Mouse (Mus musculus): ENCODE data around the gene Slc17a2. TPM values are rescaled to one million over a fixed set of nuclear protein-coding genes. Genes with fewer than 3 reads are reported as not detected.
A peak's percentile ranks its signal among the peaks of the same experiment; 100 is the strongest.
"Not testable (repeated sequence)": the region's sequence is repeated elsewhere in the genome, so short reads cannot be mapped to it uniquely, and the experiment has no call there.

The Slc17a2 gene
- polyA plus RNA-seq, 1 experiment from 2014 or later = 0.12 TPM

GRCm38 (mm10) chr13:23761871-23762821 is 44.6 kb upstream of the Slc17a2 start, which contains the start of gene Hist1h3a:
Gene Hist1h3a, minus strand, starts transcription at chr13:23762386.
- Histone ChIP-seq H3K4me1 (ENCODE audit: control insufficient read depth, insufficient read depth, low read length) (peaks cover 20% of the 10 kb centered on the region; the same call in 1 of the 2 replicates), H3K4me2 (replicated peaks; ENCODE audit: low read depth, low read length) (peak within 1 kb of the TSS; percentile 55), H3K4me3 (ENCODE audit: low read length) (peak within 1 kb of the TSS; percentile 57), H3K27ac (ENCODE audit: low read depth, low read length) (peak within 1 kb of the TSS; percentile 98), H3K9ac (ENCODE audit: low read depth, low read length) (peak within 1 kb of the TSS; percentile 81)
- peak; percentile 76 for ATAC-seq (ENCODE audit: low FRiP score, low TSS enrichment)
- under 1% methylated on average over 28 of the region's 52 CpGs for WGBS
- H3K9me3 ChIP-seq (ENCODE audit: control insufficient read depth, low read length); H3K36me3 ChIP-seq (ENCODE audit: control insufficient read depth, insufficient read depth, low read length); H3K27me3 ChIP-seq (ENCODE audit: control insufficient read depth, insufficient read depth, low read length): not testable (repeated sequence)

- no peak for ATAC-seq (ENCODE audit: low FRiP score, low TSS enrichment)
- WGBS = 2% methylated on average over 10 of the region's 10 CpGs
- H3K27ac ChIP-seq (ENCODE audit: low read depth, low read length) = peak overlapping the region; percentile 98
- H3K9me3 ChIP-seq (ENCODE audit: control insufficient read depth, low read length) = no peaks in the 10 kb centered on the region
- peak overlapping the region; percentile 57 for H3K4me3 ChIP-seq (ENCODE audit: low read length)
- peaks cover 18% of the 10 kb centered on the region; the same call in 1 of the 2 replicates for H3K4me1 ChIP-seq (ENCODE audit: control insufficient read depth, insufficient read depth, low read length)
- peak overlapping the region; percentile 81 for H3K9ac ChIP-seq (ENCODE audit: low read depth, low read length)
- no peaks in the 10 kb centered on the region for H3K36me3 ChIP-seq (ENCODE audit: control insufficient read depth, insufficient read depth, low read length)
- no peaks in the 10 kb centered on the region for H3K27me3 ChIP-seq (ENCODE audit: control insufficient read depth, insufficient read depth, low read length)
- peak overlapping the region; percentile 55 for H3K4me2 ChIP-seq (replicated peaks; ENCODE audit: low read depth, low read length)
These were observed 43.6 kb upstream of the Slc17a2 start for GRCm38 (mm10) chr13:23763242-23763585.

GRCm38 (mm10) chr13:23763586-23764323 is 43.0 kb upstream of the Slc17a2 start, which contains the start of gene Hist1h1a:
Gene Hist1h1a, plus strand, starts transcription at chr13:23763666.
- 3% methylated on average over 34 of the region's 34 CpGs for WGBS
- H3K4me3 ChIP-seq (ENCODE audit: low read length) = peak within 1 kb of the TSS; percentile 57
- peak within 1 kb of the TSS; percentile 81 for H3K9ac ChIP-seq (ENCODE audit: low read depth, low read length)
- peak; percentile 72 for ATAC-seq (ENCODE audit: low FRiP score, low TSS enrichment)
- H3K27me3 ChIP-seq (ENCODE audit: control insufficient read depth, insufficient read depth, low read length) = no peaks in the 10 kb centered on the region
- peak within 1 kb of the TSS; percentile 98 for H3K27ac ChIP-seq (ENCODE audit: low read depth, low read length)
- peaks cover 18% of the 10 kb centered on the region; the same call in 1 of the 2 replicates for H3K4me1 ChIP-seq (ENCODE audit: control insufficient read depth, insufficient read depth, low read length)
- no peaks in the 10 kb centered on the region for H3K36me3 ChIP-seq (ENCODE audit: control insufficient read depth, insufficient read depth, low read length)
- H3K4me2 ChIP-seq (replicated peaks; ENCODE audit: low read depth, low read length) = peak within 1 kb of the TSS; percentile 55
- H3K9me3 ChIP-seq (ENCODE audit: control insufficient read depth, low read length) = no peaks in the 10 kb centered on the region

GRCm38 (mm10) chr13:23764324-23765171 is 42.2 kb upstream of the Slc17a2 start:
- Histone ChIP-seq H3K36me3 (ENCODE audit: control insufficient read depth, insufficient read depth, low read length) (no peaks in the 10 kb centered on the region), H3K4me2 (replicated peaks; ENCODE audit: low read depth, low read length) (peak overlapping the region; percentile 55), H3K9ac (ENCODE audit: low read depth, low read length) (peak overlapping the region; percentile 81), H3K27ac (ENCODE audit: low read depth, low read length) (peak overlapping the region; percentile 98), H3K4me1 (ENCODE audit: control insufficient read depth, insufficient read depth, low read length) (peaks cover 18% of the 10 kb centered on the region; the same call in 1 of the 2 replicates), H3K4me3 (ENCODE audit: low read length) (peak overlapping the region; percentile 57), H3K9me3 (ENCODE audit: control insufficient read depth, low read length) (no peaks in the 10 kb centered on the region), H3K27me3 (ENCODE audit: control insufficient read depth, insufficient read depth, low read length) (no peaks in the 10 kb centered on the region)
- ATAC-seq (ENCODE audit: low FRiP score, low TSS enrichment) = no peak
- 39% methylated on average over 12 of the region's 12 CpGs for WGBS

GRCm38 (mm10) chr13:23765172-23765513 is 41.6 kb upstream of the Slc17a2 start:
- H3K27me3 ChIP-seq (ENCODE audit: control insufficient read depth, insufficient read depth, low read length) = no peaks in the 10 kb centered on the region
- H3K9ac ChIP-seq (ENCODE audit: low read depth, low read length) = no peak overlapping the region
- no peak for ATAC-seq (ENCODE audit: low FRiP score, low TSS enrichment)
- no peak overlapping the region for H3K4me2 ChIP-seq (replicated peaks; ENCODE audit: low read depth, low read length)
- no peaks in the 10 kb centered on the region for H3K36me3 ChIP-seq (ENCODE audit: control insufficient read depth, insufficient read depth, low read length)
- no peaks in the 10 kb centered on the region for H3K9me3 ChIP-seq (ENCODE audit: control insufficient read depth, low read length)
- H3K27ac ChIP-seq (ENCODE audit: low read depth, low read length) = no peak overlapping the region
- peaks cover 13% of the 10 kb centered on the region; the same call in 1 of the 2 replicates for H3K4me1 ChIP-seq (ENCODE audit: control insufficient read depth, insufficient read depth, low read length)
- no peak overlapping the region for H3K4me3 ChIP-seq (ENCODE audit: low read length)
- WGBS = 57% methylated on average over 1 of the region's 1 CpGs

- no peaks in the 10 kb centered on the region for H3K9me3 ChIP-seq (ENCODE audit: control insufficient read depth, low read length)
- H3K36me3 ChIP-seq (ENCODE audit: control insufficient read depth, insufficient read depth, low read length) = no peaks in the 10 kb centered on the region
- no peak overlapping the region for H3K27ac ChIP-seq (ENCODE audit: low read depth, low read length)
- H3K4me2 ChIP-seq (replicated peaks; ENCODE audit: low read depth, low read length) = no peak overlapping the region
- ATAC-seq (ENCODE audit: low FRiP score, low TSS enrichment) = no peak
- peaks cover 10% of the 10 kb centered on the region; the same call in 1 of the 2 replicates for H3K4me1 ChIP-seq (ENCODE audit: control insufficient read depth, insufficient read depth, low read length)
- no peaks in the 10 kb centered on the region for H3K27me3 ChIP-seq (ENCODE audit: control insufficient read depth, insufficient read depth, low read length)
- H3K4me3 ChIP-seq (ENCODE audit: low read length) = no peak overlapping the region
- no peak overlapping the region for H3K9ac ChIP-seq (ENCODE audit: low read depth, low read length)
These were observed 40.0 kb upstream of the Slc17a2 start for GRCm38 (mm10) chr13:23766772-23767171.

- no peaks in the 10 kb centered on the region for H3K27me3 ChIP-seq (ENCODE audit: control insufficient read depth, insufficient read depth, low read length)
- no peak overlapping the region for H3K9ac ChIP-seq (ENCODE audit: low read depth, low read length)
- WGBS = 58% methylated on average over 5 of the region's 5 CpGs
- no peak overlapping the region for H3K27ac ChIP-seq (ENCODE audit: low read depth, low read length)
- no peak for ATAC-seq (ENCODE audit: low FRiP score, low TSS enrichment)
- H3K4me3 ChIP-seq (ENCODE audit: low read length) = no peak overlapping the region
- no peaks in the 10 kb centered on the region for H3K36me3 ChIP-seq (ENCODE audit: control insufficient read depth, insufficient read depth, low read length)
- peaks cover 6% of the 10 kb centered on the region; the same call in 1 of the 2 replicates for H3K4me1 ChIP-seq (ENCODE audit: control insufficient read depth, insufficient read depth, low read length)
- H3K9me3 ChIP-seq (ENCODE audit: control insufficient read depth, low read length) = no peaks in the 10 kb centered on the region
- no peak overlapping the region for H3K4me2 ChIP-seq (replicated peaks; ENCODE audit: low read depth, low read length)
These were observed 37.9 kb upstream of the Slc17a2 start for GRCm38 (mm10) chr13:23768834-23769397.

- WGBS = 74% methylated on average over 2 of the region's 2 CpGs
- not testable (repeated sequence) for ATAC-seq (ENCODE audit: low FRiP score, low TSS enrichment); H3K4me2 ChIP-seq (replicated peaks; ENCODE audit: low read depth, low read length); H3K9ac ChIP-seq (ENCODE audit: low read depth, low read length); H3K27me3 ChIP-seq (ENCODE audit: control insufficient read depth, insufficient read depth, low read length); H3K4me1 ChIP-seq (ENCODE audit: control insufficient read depth, insufficient read depth, low read length); H3K36me3 ChIP-seq (ENCODE audit: control insufficient read depth, insufficient read depth, low read length); H3K27ac ChIP-seq (ENCODE audit: low read depth, low read length); H3K4me3 ChIP-seq (ENCODE audit: low read length); H3K9me3 ChIP-seq (ENCODE audit: control insufficient read depth, low read length)
These were observed 37.2 kb upstream of the Slc17a2 start, which contains the start of gene Trim38 for GRCm38 (mm10) chr13:23769613-23770012. Gene Trim38, plus strand, starts transcription at chr13:23769913.
